25 mouse cellular contexts compared by ENCODE assay signal in genomic region chr12:99108616-99109015, GRCm38 (mm10).
DNase-seq lines count a peak whose midpoint lies in the region; ATAC-seq and TF ChIP-seq lines count a peak whose summit lies in the region.
"Had no signal": no experiment of that assay in that cellular context is flagged by ENCODE, and none has a peak within 500 bp of the region (broad histone marks: within the 10 kb centered on the region; RNA-seq: fewer than 3 reads in every experiment).

No protein-coding gene starts in this region.

- no peaks in the 10 kb centered on the region for H3K4me1 ChIP-seq in kidney, adult 2 months (ENCODE audit: control insufficient read depth, insufficient read depth, low read length)
- no peaks in the 10 kb centered on the region for H3K4me1 ChIP-seq in kidney, embryonic 16.5 days (ENCODE audit: insufficient read depth, low read length)
- H3K4me1 ChIP-seq: embryonic facial prominence, embryonic 12.5 days; embryonic facial prominence, embryonic 15.5 days; heart, embryonic 10.5 days had no signal

- H3K4me3 ChIP-seq in kidney, adult 2 months (ENCODE audit: insufficient read depth, low read depth, low read length), result no peak overlapping the region
- H3K4me3 ChIP-seq in kidney, embryonic 16.5 days (ENCODE audit: low read length), result no peak overlapping the region
- H3K4me3 ChIP-seq: embryonic facial prominence, embryonic 12.5 days; embryonic facial prominence, embryonic 15.5 days; gastrocnemius, adult 2 months; heart, embryonic 10.5 days; heart, embryonic 13.5 days had no signal

- no peaks in the 10 kb centered on the region for H3K36me3 ChIP-seq in kidney, adult 2 months (ENCODE audit: control insufficient read depth, insufficient read depth, low read length)
- no peaks in the 10 kb centered on the region for H3K36me3 ChIP-seq in kidney, embryonic 16.5 days (ENCODE audit: insufficient read depth, low read length)
- H3K36me3 ChIP-seq: embryonic facial prominence, embryonic 12.5 days; embryonic facial prominence, embryonic 15.5 days; heart, embryonic 10.5 days; heart, embryonic 13.5 days had no signal

- H3K27me3 ChIP-seq in kidney, adult 2 months (replicated peaks; ENCODE audit: control insufficient read depth, insufficient read depth, low read length), result no peaks in the 10 kb centered on the region
- H3K27me3 ChIP-seq in kidney, embryonic 16.5 days (ENCODE audit: insufficient read depth, low read length), result peaks cover 21% of the 10 kb centered on the region
- H3K27me3 ChIP-seq: embryonic facial prominence, embryonic 12.5 days; embryonic facial prominence, embryonic 15.5 days; heart, embryonic 13.5 days had no signal

- TF ChIP-seq POLR2A in kidney, adult 2 months (IDR thresholded peaks at IDR 0.05; ENCODE audit: low read depth, low read length), result no peak

- no peak for TF ChIP-seq CTCF in kidney, adult 2 months (conservative IDR thresholded peaks at IDR 0.05; ENCODE audit: insufficient read depth, insufficient read length, low read depth, low read length)

- H3K27ac ChIP-seq in kidney, adult 2 months (ENCODE audit: insufficient read depth, low read depth, low read length), result no peak overlapping the region
- no peak overlapping the region for H3K27ac ChIP-seq in kidney, embryonic 16.5 days (ENCODE audit: low read length)
- H3K27ac ChIP-seq: embryonic facial prominence, embryonic 12.5 days; embryonic facial prominence, embryonic 15.5 days; gastrocnemius, adult 2 months; heart, embryonic 10.5 days; heart, embryonic 13.5 days; hindbrain, embryonic 14.5 days; hindbrain, postnatal 0 days had no signal

- H3K9ac ChIP-seq in kidney, embryonic 16.5 days (replicated peaks; ENCODE audit: low read length), result no peak overlapping the region
- H3K9ac ChIP-seq: embryonic facial prominence, embryonic 12.5 days; embryonic facial prominence, embryonic 15.5 days; forebrain, postnatal 0 days; heart, embryonic 13.5 days; hindbrain, embryonic 14.5 days had no signal

- WGBS in kidney, adult 2 months, result 74% methylated on average over 5 of the region's 5 CpGs
- WGBS in kidney, embryonic 16.5 days, result 88% methylated on average over 5 of the region's 5 CpGs

- DNase-seq in cerebellum, adult 11-12 months, result peak; percentile 17
- DNase-seq in cerebellum, adult 9-10 months, result no peak
- peak; percentile 35 to 69 for DNase-seq in cerebellum, postnatal 10 days
- DNase-seq in cerebellum, adult 11 months, result no peak
- DNase-seq in kidney, adult 2 months, result peak; percentile 16
- DNase-seq in brain, adult 2 months (ENCODE audit: low read depth, low spot score), result peak; percentile 23
- DNase-seq: adrenal gland, adult 8-10 months; adrenal gland, postnatal 25 days; forebrain, postnatal 0 days; gastrocnemius, adult 2 months; gastrocnemius, postnatal 14 days; heart, adult 18-20 months; heart, postnatal 14 days; heart, postnatal 4 days had no signal

- H3K4me2 ChIP-seq in kidney, embryonic 16.5 days (replicated peaks; ENCODE audit: low read depth, low read length), result no peak overlapping the region
- H3K4me2 ChIP-seq: embryonic facial prominence, embryonic 12.5 days; embryonic facial prominence, embryonic 15.5 days; heart, embryonic 13.5 days; hindbrain, embryonic 14.5 days had no signal

- ATAC-seq in kidney, embryonic 16.5 days (ENCODE audit: low FRiP score, low TSS enrichment), result no peak
- ATAC-seq: activated CD4-positive, CD25-positive, alpha-beta regulatory T cell, adult 4 months; forebrain, embryonic 14.5 days; forebrain, postnatal 0 days; hindbrain, postnatal 0 days; inflammation-experienced regulatory T-cells, adult 6 months; intestine, embryonic 16.5 days had no signal

- H3K9me3 ChIP-seq in kidney, embryonic 16.5 days (ENCODE audit: low read length), result peaks cover 11% of the 10 kb centered on the region
- H3K9me3 ChIP-seq: embryonic facial prominence, embryonic 15.5 days; heart, embryonic 10.5 days had no signal

Comparison
In these comparisons a context has a peak if more than half of its experiments do, and no peak if none do; other contexts are left out.
1. DNase-seq: peak in cerebellum, adult 11-12 months (single experiment), cerebellum, postnatal 10 days (2 of 2), kidney, adult 2 months (single experiment) and brain, adult 2 months (single experiment); none in cerebellum, adult 9-10 months (single experiment) and cerebellum, adult 11 months (single experiment).